Mouse (Mus musculus): ENCODE measurements around the gene Hoxa3. TPM values are rescaled to one million over a fixed set of nuclear protein-coding genes. Genes with fewer than 3 reads are reported as not detected.

Hoxa3 gene
- polyA plus RNA-seq, 1 experiment from 2014 or later: 0.91 TPM

- H3K4me2 ChIP-seq (ENCODE audit: low read depth, low read length): no peak overlapping the region
- no peak overlapping the region for H3K4me3 ChIP-seq (ENCODE audit: low read depth, low read length)
- ATAC-seq (replicated peaks; ENCODE audit: insufficient number of reproducible peaks, low FRiP score, low TSS enrichment, low read depth) (no peak), DNase-seq (ENCODE audit: low spot score) (peak; percentile 90)
- no peak overlapping the region for H3K9ac ChIP-seq (replicated peaks; ENCODE audit: low read length)
- peaks cover 78% of the 10 kb centered on the region for H3K27me3 ChIP-seq (ENCODE audit: control insufficient read depth, insufficient read depth, low read length)
- WGBS: under 1% methylated on average over 6 of the region's 6 CpGs
- H3K9me3 ChIP-seq (replicated peaks; ENCODE audit: control insufficient read depth, low read length): no peaks in the 10 kb centered on the region
- no peaks in the 10 kb centered on the region for H3K36me3 ChIP-seq (replicated peaks; ENCODE audit: control insufficient read depth, insufficient read depth, low read depth, low read length)
- no peak overlapping the region for H3K27ac ChIP-seq (replicated peaks; ENCODE audit: low read depth, low read length)
- H3K4me1 ChIP-seq (ENCODE audit: control insufficient read depth, insufficient read depth, low read length): peaks cover 5% of the 10 kb centered on the region; the same call in 1 of the 2 replicates
These were observed 43.8 kb upstream of the Hoxa3 start for GRCm38 (mm10) chr6:52256956-52257355.

- WGBS: under 1% methylated on average over 59 of the region's 59 CpGs
- Histone ChIP-seq H3K4me1 (ENCODE audit: control insufficient read depth, insufficient read depth, low read length) (no peaks in the 10 kb centered on the region; the same call in 1 of the 2 replicates), H3K4me3 (ENCODE audit: low read depth, low read length) (no peak overlapping the region), H3K27ac (replicated peaks; ENCODE audit: low read depth, low read length) (no peak overlapping the region), H3K9me3 (replicated peaks; ENCODE audit: control insufficient read depth, low read length) (no peaks in the 10 kb centered on the region), H3K4me2 (ENCODE audit: low read depth, low read length) (no peak overlapping the region; the same call in 1 of the 2 replicates), H3K36me3 (replicated peaks; ENCODE audit: control insufficient read depth, insufficient read depth, low read depth, low read length) (no peaks in the 10 kb centered on the region), H3K27me3 (ENCODE audit: control insufficient read depth, insufficient read depth, low read length) (peaks cover 81% of the 10 kb centered on the region), H3K9ac (replicated peaks; ENCODE audit: low read length) (no peak overlapping the region)
- DNase-seq (ENCODE audit: low spot score) (peak; percentile 27), ATAC-seq (replicated peaks; ENCODE audit: insufficient number of reproducible peaks, low FRiP score, low TSS enrichment, low read depth) (no peak)
These were observed 40.7 kb upstream of the Hoxa3 start for GRCm38 (mm10) chr6:52253511-52254500.

DNA sequence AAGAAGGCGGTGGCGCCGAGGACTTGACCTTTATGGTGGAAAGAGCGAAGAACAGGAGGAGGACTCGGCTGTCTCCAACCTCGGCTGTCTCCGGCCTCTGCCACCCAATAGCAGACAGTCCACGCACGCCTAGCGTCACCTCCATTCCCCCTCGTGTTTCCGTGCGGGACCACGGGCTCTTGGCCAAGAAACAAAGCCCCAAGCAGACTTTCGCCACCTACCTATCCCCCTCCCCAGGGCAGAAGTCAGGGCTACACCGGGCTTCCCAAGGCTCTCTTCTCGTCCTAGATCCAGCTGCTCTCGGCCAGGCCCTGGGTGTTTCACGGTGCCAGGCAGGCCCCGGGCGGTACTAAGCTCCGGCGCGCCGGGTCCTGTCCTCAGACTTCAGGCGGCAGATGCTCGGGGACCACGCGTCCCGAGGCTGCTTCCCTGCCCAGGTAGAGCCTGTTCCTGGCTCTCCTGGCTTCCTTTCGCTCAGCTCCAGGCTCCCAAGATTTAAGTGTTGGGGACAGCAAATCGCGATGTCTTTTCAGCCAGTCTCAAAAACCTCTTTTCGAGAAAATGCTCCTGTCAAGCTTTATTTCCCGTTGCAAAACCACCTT is 39.7 kb upstream of the Hoxa3 start:
- Histone ChIP-seq H3K4me1 (ENCODE audit: control insufficient read depth, insufficient read depth, low read length) (no peaks in the 10 kb centered on the region; the same call in 1 of the 2 replicates), H3K9ac (replicated peaks; ENCODE audit: low read length) (no peak overlapping the region), H3K4me3 (ENCODE audit: low read depth, low read length) (no peak overlapping the region), H3K36me3 (replicated peaks; ENCODE audit: control insufficient read depth, insufficient read depth, low read depth, low read length) (no peaks in the 10 kb centered on the region), H3K27ac (replicated peaks; ENCODE audit: low read depth, low read length) (no peak overlapping the region), H3K4me2 (ENCODE audit: low read depth, low read length) (no peak overlapping the region), H3K27me3 (ENCODE audit: control insufficient read depth, insufficient read depth, low read length) (peaks cover 82% of the 10 kb centered on the region), H3K9me3 (replicated peaks; ENCODE audit: control insufficient read depth, low read length) (no peaks in the 10 kb centered on the region)
- DNase-seq (ENCODE audit: low spot score): no peak
- no peak for ATAC-seq (replicated peaks; ENCODE audit: insufficient number of reproducible peaks, low FRiP score, low TSS enrichment, low read depth)
- WGBS: under 1% methylated on average over 35 of the region's 35 CpGs

- no peak overlapping the region for H3K4me3 ChIP-seq (ENCODE audit: low read depth, low read length)
- under 1% methylated on average over 24 of the region's 24 CpGs for WGBS
- ATAC-seq (replicated peaks; ENCODE audit: insufficient number of reproducible peaks, low FRiP score, low TSS enrichment, low read depth): no peak
- DNase-seq (ENCODE audit: low spot score): no peak
- no peaks in the 10 kb centered on the region for H3K9me3 ChIP-seq (replicated peaks; ENCODE audit: control insufficient read depth, low read length)
- no peak overlapping the region for H3K27ac ChIP-seq (replicated peaks; ENCODE audit: low read depth, low read length)
- H3K4me2 ChIP-seq (ENCODE audit: low read depth, low read length): no peak overlapping the region
- no peak overlapping the region for H3K9ac ChIP-seq (replicated peaks; ENCODE audit: low read length)
- H3K36me3 ChIP-seq (replicated peaks; ENCODE audit: control insufficient read depth, insufficient read depth, low read depth, low read length): no peaks in the 10 kb centered on the region
- H3K27me3 ChIP-seq (ENCODE audit: control insufficient read depth, insufficient read depth, low read length): peaks cover 82% of the 10 kb centered on the region
- no peaks in the 10 kb centered on the region; the same call in 1 of the 2 replicates for H3K4me1 ChIP-seq (ENCODE audit: control insufficient read depth, insufficient read depth, low read length)
These were observed 39.1 kb upstream of the Hoxa3 start for GRCm38 (mm10) chr6:52252016-52252774.

DNA sequence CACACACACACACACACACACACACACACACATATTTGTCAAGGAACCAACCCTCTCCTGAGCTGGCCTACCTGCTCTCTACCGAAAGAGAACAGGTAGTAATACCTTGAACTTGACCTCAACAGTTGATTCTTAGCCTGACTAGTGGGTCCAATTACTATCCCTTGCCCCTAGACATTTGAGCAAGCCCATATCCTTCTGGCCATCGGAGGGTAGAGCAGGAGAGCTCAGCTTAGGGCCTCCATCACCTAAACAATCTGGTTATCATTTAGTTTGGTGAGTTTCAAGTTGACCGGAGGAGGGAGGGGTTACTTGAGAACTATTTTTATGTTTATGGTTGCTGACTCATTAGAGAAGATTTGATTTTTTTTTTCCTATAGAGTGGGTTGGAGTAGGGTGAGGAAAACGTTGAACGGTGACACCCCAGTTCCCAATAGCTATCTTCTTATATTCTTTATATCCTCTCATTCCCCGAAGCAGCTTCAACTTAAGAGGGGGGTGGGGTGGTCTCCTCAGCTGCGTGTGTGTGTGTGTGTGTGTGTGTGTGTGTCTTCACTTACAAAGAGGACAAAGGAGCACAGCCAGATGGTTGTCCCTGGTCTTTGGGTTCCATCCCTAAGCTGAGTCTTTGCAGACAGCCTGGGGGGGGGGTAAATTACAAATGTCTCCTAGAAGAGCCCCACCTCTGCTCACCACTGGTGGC is 38.2 kb upstream of the Hoxa3 start:
- H3K9me3 ChIP-seq (replicated peaks; ENCODE audit: control insufficient read depth, low read length): no peaks in the 10 kb centered on the region
- 8% methylated on average over 7 of the region's 7 CpGs for WGBS
- no peak overlapping the region for H3K4me2 ChIP-seq (ENCODE audit: low read depth, low read length)
- no peak overlapping the region for H3K27ac ChIP-seq (replicated peaks; ENCODE audit: low read depth, low read length)
- ATAC-seq (replicated peaks; ENCODE audit: insufficient number of reproducible peaks, low FRiP score, low TSS enrichment, low read depth) (no peak), DNase-seq (ENCODE audit: low spot score) (no peak)
- H3K9ac ChIP-seq (replicated peaks; ENCODE audit: low read length): no peak overlapping the region
- no peaks in the 10 kb centered on the region; the same call in 1 of the 2 replicates for H3K4me1 ChIP-seq (ENCODE audit: control insufficient read depth, insufficient read depth, low read length)
- no peak overlapping the region for H3K4me3 ChIP-seq (ENCODE audit: low read depth, low read length)
- peaks cover 84% of the 10 kb centered on the region for H3K27me3 ChIP-seq (ENCODE audit: control insufficient read depth, insufficient read depth, low read length)
- H3K36me3 ChIP-seq (replicated peaks; ENCODE audit: control insufficient read depth, insufficient read depth, low read depth, low read length): no peaks in the 10 kb centered on the region

DNA sequence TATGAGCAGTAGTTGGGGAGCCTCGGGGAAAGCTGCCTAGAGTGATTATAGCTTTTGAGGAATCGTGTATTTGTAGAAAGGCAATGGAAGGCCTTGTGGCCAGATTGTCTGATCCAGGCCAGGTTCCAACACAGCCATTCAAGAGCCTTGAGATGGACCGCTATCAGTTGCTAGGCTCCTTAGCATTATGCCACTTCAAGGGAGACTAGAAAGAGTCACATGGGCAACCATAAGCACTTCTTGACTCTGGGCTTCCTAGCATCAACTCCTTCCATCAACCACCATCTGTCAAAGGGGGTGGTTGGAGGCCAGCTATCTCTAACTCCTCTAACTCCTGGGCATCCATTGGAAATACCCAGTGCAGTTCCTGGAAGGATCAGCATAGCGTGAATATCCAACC is 36.7 kb upstream of the Hoxa3 start:
- no peak for DNase-seq (ENCODE audit: low spot score)
- H3K27ac ChIP-seq (replicated peaks; ENCODE audit: low read depth, low read length): no peak overlapping the region
- 0% methylated on average over 4 of the region's 4 CpGs for WGBS
- no peaks in the 10 kb centered on the region for H3K9me3 ChIP-seq (replicated peaks; ENCODE audit: control insufficient read depth, low read length)
- H3K36me3 ChIP-seq (replicated peaks; ENCODE audit: control insufficient read depth, insufficient read depth, low read depth, low read length): no peaks in the 10 kb centered on the region
- no peak overlapping the region for H3K4me3 ChIP-seq (ENCODE audit: low read depth, low read length)
- ATAC-seq (replicated peaks; ENCODE audit: insufficient number of reproducible peaks, low FRiP score, low TSS enrichment, low read depth): no peak
- H3K4me1 ChIP-seq (ENCODE audit: control insufficient read depth, insufficient read depth, low read length): no peaks in the 10 kb centered on the region; the same call in 1 of the 2 replicates
- no peak overlapping the region for H3K4me2 ChIP-seq (ENCODE audit: low read depth, low read length)
- H3K9ac ChIP-seq (replicated peaks; ENCODE audit: low read length): no peak overlapping the region
- H3K27me3 ChIP-seq (ENCODE audit: control insufficient read depth, insufficient read depth, low read length): peaks cover 89% of the 10 kb centered on the region

- Histone ChIP-seq H3K27me3 (ENCODE audit: control insufficient read depth, insufficient read depth, low read length) (peaks cover 93% of the 10 kb centered on the region), H3K4me2 (ENCODE audit: low read depth, low read length) (no peak overlapping the region), H3K36me3 (replicated peaks; ENCODE audit: control insufficient read depth, insufficient read depth, low read depth, low read length) (no peaks in the 10 kb centered on the region), H3K9ac (replicated peaks; ENCODE audit: low read length) (no peak overlapping the region), H3K27ac (replicated peaks; ENCODE audit: low read depth, low read length) (no peak overlapping the region), H3K4me3 (ENCODE audit: low read depth, low read length) (no peak overlapping the region), H3K9me3 (replicated peaks; ENCODE audit: control insufficient read depth, low read length) (no peaks in the 10 kb centered on the region), H3K4me1 (ENCODE audit: control insufficient read depth, insufficient read depth, low read length) (no peaks in the 10 kb centered on the region; the same call in 1 of the 2 replicates)
- 2% methylated on average over 16 of the region's 16 CpGs for WGBS
- ATAC-seq (replicated peaks; ENCODE audit: insufficient number of reproducible peaks, low FRiP score, low TSS enrichment, low read depth): no peak
- no peak for DNase-seq (ENCODE audit: low spot score)
These were observed 36.2 kb upstream of the Hoxa3 start for GRCm38 (mm10) chr6:52249415-52249738.

Measured in embryonic facial prominence, embryonic 11.5 days (tissue).